Mouse (Mus musculus) lung, embryonic 14.5 days (tissue): ENCODE measurements at regions not wholly inside any gene's neighbourhood (a gene's known extent, or its start where the extent isn't known, plus 50 kb on each side); places are given as distances from the start of the nearest gene placed in this dataset.
A peak's percentile ranks its signal among the peaks of the same experiment; 100 is the strongest.

ENCODE experiments used
- ATAC-seq: fragments of 200-750 bp; cut with Nextera tagmentation; 2 replicates; pipeline ENCODE4 v1.8.0; 2017; ENCODE audit warnings: mild to moderate bottlenecking, moderate TSS enrichment, moderate library complexity; ENCODE audit not compliant: insufficient read depth
- DNase-seq: peaks from one replicate; pipeline ENCODE4 v3.0.0-alpha.2; 2015
- H3K27ac ChIP-seq: fragments of 300-500 bp; sonication (generic); 2 replicates; pipeline ENCODE4 v1.5.1; 2014; ENCODE audit warnings: low read depth, mild to moderate bottlenecking, moderate library complexity
- H3K27me3 ChIP-seq: fragments of 300-500 bp; sonication (generic); 2 replicates; pipeline ENCODE4 v1.6.1; 2014; ENCODE audit warnings: low read length, control low read depth; ENCODE audit not compliant: insufficient read depth
- H3K36me3 ChIP-seq: fragments of 300-500 bp; sonication (generic); 2 replicates; pipeline ENCODE4 v1.6.1; 2014; ENCODE audit warnings: control low read depth; ENCODE audit not compliant: insufficient read depth
- H3K4me1 ChIP-seq: fragments of 300-500 bp; sonication (generic); 2 replicates; pipeline ENCODE4 v1.6.1; 2014; ENCODE audit warnings: antibody characterized with exemption, control low read depth; ENCODE audit not compliant: insufficient read depth
- H3K4me2 ChIP-seq: fragments of 300-500 bp; sonication (generic); 2 replicates; pipeline ENCODE4 v1.6.1; 2014; ENCODE audit warnings: mild to moderate bottlenecking
- H3K4me3 ChIP-seq: fragments of 300-500 bp; sonication (generic); 2 replicates; pipeline ENCODE4 v1.5.1; 2014; ENCODE audit warnings: low read depth, low read length
- H3K9ac ChIP-seq: fragments of 300-500 bp; sonication (generic); 2 replicates; pipeline ENCODE4 v1.6.1; 2014
- H3K9me3 ChIP-seq: fragments of 300-500 bp; sonication (generic); 2 replicates; pipeline ENCODE4 v1.6.1; 2016; ENCODE audit warnings: low read depth, low read length, control low read depth
- CTCF ChIP-seq: IDR thresholded peaks from 2 replicates; pipeline ENCODE4 v1.5.1; 2016; ENCODE audit warnings: antibody characterized with exemption, low read depth
- WGBS: fragments of 180-500 bp; shearing (Covaris S2); extraction: QIAGEN DNeasy Blood & Tissue Kit; methylation state at CpG from one replicate; pipeline ENCODE4 v1.1.7; 2014; 5-methylcytosine and 5-hydroxymethylcytosine counted together

DNA sequence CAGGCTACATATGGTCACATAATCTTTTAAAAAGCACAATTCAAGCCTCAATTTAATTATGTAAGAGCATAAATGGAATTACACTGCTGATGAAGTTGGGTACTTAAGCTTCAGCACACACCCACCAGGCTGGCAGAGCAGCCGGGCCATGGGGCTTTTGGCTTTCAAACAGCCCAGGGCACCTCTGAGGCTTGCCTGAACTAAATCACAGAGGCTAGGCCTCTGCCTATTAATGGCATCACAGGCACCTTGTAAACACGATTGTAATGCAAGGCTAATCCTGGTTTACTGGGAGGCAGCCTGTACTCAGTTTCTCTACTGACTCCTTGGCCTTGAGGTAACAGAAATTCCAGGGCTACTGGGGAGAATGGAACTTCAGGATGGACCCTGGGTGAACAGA, 178.1 kb upstream of the Irx5 start:
- no peak for TF ChIP-seq CTCF
- no peaks in the 10 kb centered on the region for H3K4me1 ChIP-seq
- 69% methylated on average over 2 of the region's 2 CpGs for WGBS
- no peaks in the 10 kb centered on the region for H3K9me3 ChIP-seq
- H3K36me3 ChIP-seq = no peaks in the 10 kb centered on the region
- ATAC-seq (no peak), DNase-seq (no peak)
- H3K9ac ChIP-seq = no peak overlapping the region
- no peak overlapping the region for H3K4me2 ChIP-seq
- H3K27me3 ChIP-seq = no peaks in the 10 kb centered on the region
- H3K27ac ChIP-seq = no peak overlapping the region
- no peak overlapping the region for H3K4me3 ChIP-seq

GRCm38 (mm10) chr8:92176101-92176500, 181.3 kb upstream of the Irx5 start:
- Histone ChIP-seq H3K4me2 (no peak overlapping the region), H3K4me1 (no peaks in the 10 kb centered on the region), H3K27ac (no peak overlapping the region), H3K9ac (no peak overlapping the region), H3K9me3 (no peaks in the 10 kb centered on the region), H3K27me3 (no peaks in the 10 kb centered on the region), H3K36me3 (no peaks in the 10 kb centered on the region), H3K4me3 (no peak overlapping the region)
- 63% methylated on average over 5 of the region's 5 CpGs for WGBS
- ATAC-seq = no peak
- DNase-seq = peak; percentile 14
- no peak for TF ChIP-seq CTCF

- DNase-seq (no peak), ATAC-seq (no peak)
- Histone ChIP-seq H3K9me3 (no peaks in the 10 kb centered on the region), H3K9ac (no peak overlapping the region), H3K36me3 (no peaks in the 10 kb centered on the region), H3K27me3 (no peaks in the 10 kb centered on the region), H3K27ac (no peak overlapping the region), H3K4me2 (no peak overlapping the region), H3K4me3 (no peak overlapping the region), H3K4me1 (no peaks in the 10 kb centered on the region)
- no peak for TF ChIP-seq CTCF
- 61% methylated on average over 2 of the region's 2 CpGs for WGBS
These were observed 183.3 kb upstream of the Irx5 start for GRCm38 (mm10) chr8:92174106-92174505.

- no peak for ATAC-seq
- no peaks in the 10 kb centered on the region for H3K36me3 ChIP-seq
- H3K4me1 ChIP-seq = no peaks in the 10 kb centered on the region
- H3K4me3 ChIP-seq = no peak overlapping the region
- no peak for DNase-seq
- H3K27ac ChIP-seq = no peak overlapping the region
- no peak overlapping the region for H3K4me2 ChIP-seq
- H3K9ac ChIP-seq = no peak overlapping the region
- TF ChIP-seq CTCF = no peak
- 44% methylated on average over 2 of the region's 2 CpGs for WGBS
- H3K27me3 ChIP-seq = no peaks in the 10 kb centered on the region
- no peaks in the 10 kb centered on the region for H3K9me3 ChIP-seq
These were observed 185.8 kb upstream of the Irx5 start for GRCm38 (mm10) chr8:92171578-92171977.

GRCm38 (mm10) chr8:92167340-92167783, 190.1 kb upstream of the Irx5 start:
- no peak overlapping the region for H3K4me2 ChIP-seq
- TF ChIP-seq CTCF = no peak
- no peaks in the 10 kb centered on the region for H3K9me3 ChIP-seq
- H3K4me1 ChIP-seq = no peaks in the 10 kb centered on the region
- ATAC-seq (no peak), DNase-seq (no peak)
- no peak overlapping the region for H3K9ac ChIP-seq
- no peak overlapping the region for H3K4me3 ChIP-seq
- WGBS = 46% methylated on average over 4 of the region's 4 CpGs
- H3K27ac ChIP-seq = no peak overlapping the region
- no peaks in the 10 kb centered on the region for H3K36me3 ChIP-seq
- no peaks in the 10 kb centered on the region for H3K27me3 ChIP-seq

DNA sequence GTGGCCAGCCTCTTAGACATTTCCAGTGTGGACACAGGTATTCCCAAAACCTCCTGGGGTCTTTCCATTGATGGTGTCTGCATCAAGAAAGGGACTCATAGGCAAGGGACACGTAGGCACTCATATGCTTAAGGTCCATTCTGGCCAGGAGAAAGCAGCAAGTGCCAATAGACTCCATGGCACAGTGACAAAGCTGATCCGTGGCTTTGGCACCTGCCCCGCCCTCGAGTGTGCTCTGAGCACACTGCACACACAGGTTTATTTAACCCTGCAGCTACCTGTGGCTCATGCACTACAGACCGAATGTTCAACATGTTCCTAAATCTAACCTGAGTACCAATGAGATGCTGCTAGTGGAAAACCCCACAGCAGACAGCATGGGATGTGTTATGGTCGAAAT, 192.1 kb upstream of the Irx5 start:
- whole genome bisulfite sequencing = 66% methylated on average over 6 of the region's 6 CpGs
- no peak overlapping the region for H3K9ac ChIP-seq
- DNase-seq = no peak
- H3K9me3 ChIP-seq = no peaks in the 10 kb centered on the region
- ATAC-seq = no peak
- H3K4me2 ChIP-seq = no peak overlapping the region
- TF ChIP-seq CTCF = no peak
- no peaks in the 10 kb centered on the region for H3K4me1 ChIP-seq
- no peak overlapping the region for H3K4me3 ChIP-seq
- H3K36me3 ChIP-seq = no peaks in the 10 kb centered on the region
- H3K27ac ChIP-seq = no peak overlapping the region
- H3K27me3 ChIP-seq = no peaks in the 10 kb centered on the region

DNA sequence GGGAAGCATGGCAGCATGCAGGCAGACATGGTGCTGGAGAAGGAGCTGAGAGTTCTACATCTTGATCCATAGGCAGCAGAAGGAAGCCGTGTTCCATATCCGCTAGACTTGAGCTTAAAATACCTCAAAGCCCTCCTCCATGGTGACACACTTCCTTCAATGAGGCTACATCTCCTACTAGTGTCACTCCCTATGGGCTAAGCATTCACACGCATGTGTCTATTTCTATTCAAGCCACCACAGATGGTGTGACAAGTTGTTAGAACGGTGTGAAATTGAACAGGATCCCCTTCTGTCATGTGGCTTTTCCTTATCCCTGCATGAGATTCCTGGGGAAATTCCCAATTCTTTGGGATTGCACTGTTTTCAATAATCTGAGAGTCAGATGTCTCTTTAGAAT, 192.9 kb upstream of the Irx5 start:
- Histone ChIP-seq H3K36me3 (no peaks in the 10 kb centered on the region), H3K27me3 (no peaks in the 10 kb centered on the region), H3K9me3 (no peaks in the 10 kb centered on the region), H3K4me2 (no peak overlapping the region), H3K27ac (no peak overlapping the region), H3K9ac (no peak overlapping the region), H3K4me3 (no peak overlapping the region), H3K4me1 (no peaks in the 10 kb centered on the region)
- DNase-seq (no peak), ATAC-seq (no peak)
- WGBS = 91% methylated on average over 4 of the region's 4 CpGs
- no peak for TF ChIP-seq CTCF

DNA sequence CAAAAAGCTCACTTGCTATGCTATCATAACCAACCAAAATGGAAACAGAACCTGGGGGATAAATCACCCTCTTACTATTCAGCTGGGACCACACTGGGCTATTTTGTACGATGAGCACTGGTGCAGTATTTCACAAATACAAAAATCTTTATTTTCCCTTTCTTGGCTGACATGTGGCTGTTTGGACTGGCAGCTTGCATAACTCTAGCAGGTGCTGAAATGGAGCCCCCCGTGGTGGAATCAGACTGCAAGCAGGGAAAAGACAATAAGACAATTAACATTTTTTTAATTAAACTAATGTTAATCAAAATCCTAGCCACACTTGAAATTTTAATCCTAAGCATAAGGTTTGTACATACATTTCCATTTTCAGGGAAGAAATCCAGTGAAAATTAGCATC, 196.4 kb upstream of the Irx5 start:
- Histone ChIP-seq H3K4me3 (no peak overlapping the region), H3K36me3 (no peaks in the 10 kb centered on the region), H3K9ac (no peak overlapping the region), H3K4me1 (no peaks in the 10 kb centered on the region), H3K27me3 (no peaks in the 10 kb centered on the region), H3K4me2 (no peak overlapping the region), H3K27ac (no peak overlapping the region), H3K9me3 (no peaks in the 10 kb centered on the region)
- TF ChIP-seq CTCF = no peak
- no peak for ATAC-seq
- 69% methylated on average over 2 of the region's 2 CpGs for WGBS
- DNase-seq = no peak
